Mouse (Mus musculus): ENCODE results near the gene Cisd2. TPM values are rescaled to one million over a fixed set of nuclear protein-coding genes. Genes with fewer than 3 reads are reported as not detected.

Gene Cisd2
- polyA plus RNA-seq, 1 experiment from 2014 or later, result 70.2 TPM

DNA sequence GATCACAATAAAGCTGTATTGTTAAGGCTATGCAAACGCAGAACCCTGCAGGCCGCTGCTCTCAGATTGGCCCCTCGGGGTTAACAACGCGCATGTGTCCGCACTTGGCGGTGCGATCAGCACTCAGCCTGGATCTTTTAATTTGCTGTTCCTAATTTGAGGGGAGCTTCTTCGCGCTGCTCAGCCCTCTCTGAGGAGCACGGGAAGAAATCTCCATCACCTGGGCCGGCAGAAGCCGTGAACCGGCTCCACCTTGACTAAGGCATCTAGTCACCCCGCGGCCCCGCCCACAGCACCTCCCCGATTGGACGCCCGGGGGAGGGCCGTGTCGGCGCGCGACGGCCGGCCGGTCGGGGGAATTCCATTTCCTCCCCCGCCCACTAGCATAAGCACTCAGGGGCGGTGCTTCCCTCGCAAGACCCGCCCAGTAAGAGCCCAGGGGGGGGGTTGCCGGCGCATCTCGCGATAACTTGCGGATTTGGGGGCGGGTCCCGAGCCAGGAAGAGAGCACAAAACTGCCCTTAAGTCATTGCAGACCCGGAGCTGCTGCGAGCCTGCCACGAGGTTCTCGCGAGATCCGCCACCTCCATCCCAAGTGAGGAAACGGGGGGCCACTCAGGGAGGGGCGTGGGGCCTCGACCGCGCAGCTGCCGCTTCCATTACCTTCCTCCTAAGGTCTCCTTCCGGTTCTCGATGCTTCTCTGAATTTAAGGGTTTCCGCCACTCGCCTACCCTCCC lies 14.2 kb upstream of the Cisd2 start, which contains the start of gene Ube2d3:
TSS of gene Ube2d3 (plus strand) at position 392 of the 738 bp plus-strand sequence.
- WGBS, result under 1% methylated on average over 55 of the region's 56 CpGs
- Histone ChIP-seq H3K27me3 (no peaks in the 10 kb centered on the region), H3K9me3 (no peaks in the 10 kb centered on the region), H3K9ac (peak within 1 kb of the TSS; percentile 97), H3K4me3 (peak within 1 kb of the TSS; percentile 94), H3K36me3 (0 out of 2 replicates have a peak, but pooled peaks cover 3% of the 10 kb centered on the region), H3K27ac (replicated peaks) (peak within 1 kb of the TSS; percentile 100), H3K4me2 (peak within 1 kb of the TSS; percentile 89), H3K4me1 (replicated peaks) (peaks cover 34% of the 10 kb centered on the region)
- peak; percentile 96 for ATAC-seq (ENCODE audit: low read depth)

DNA sequence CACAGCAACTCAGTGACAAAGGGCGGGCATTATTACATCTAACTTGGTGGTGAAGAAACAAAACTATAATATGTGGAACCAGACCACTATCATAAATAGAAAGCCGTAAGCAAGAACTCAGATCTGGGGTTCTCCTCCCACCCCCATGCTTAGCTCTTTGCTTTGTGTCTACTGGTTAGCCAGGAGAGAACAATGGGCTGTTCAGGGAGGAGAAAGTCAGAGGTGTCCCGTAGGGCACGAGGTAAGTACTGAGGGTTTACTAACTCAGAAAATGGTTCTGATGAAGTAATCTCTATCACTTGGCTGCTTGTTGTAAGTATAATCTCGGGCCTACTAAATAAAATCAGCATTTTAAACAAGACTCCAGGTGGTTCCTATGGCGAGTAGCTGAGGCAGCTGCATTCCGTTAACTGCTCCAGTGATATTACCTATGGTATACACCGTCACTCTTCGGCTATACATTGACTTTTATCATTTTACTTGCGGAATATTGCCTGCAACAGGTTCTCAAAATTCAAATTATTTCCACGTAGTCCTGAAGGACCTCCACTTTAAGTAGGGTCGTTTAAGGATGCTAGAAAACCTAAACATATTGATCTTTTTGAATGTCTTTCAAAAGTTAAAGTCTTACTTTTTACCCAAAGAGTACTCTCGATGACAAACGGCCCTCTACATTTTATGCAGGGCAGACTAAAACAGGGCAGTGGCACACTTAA lies 13.3 kb upstream of the Cisd2 start:
- no peak for ATAC-seq (ENCODE audit: low read depth)
- Histone ChIP-seq H3K9ac (peak overlapping the region; percentile 75), H3K27ac (replicated peaks) (peak overlapping the region; percentile 100), H3K27me3 (no peaks in the 10 kb centered on the region), H3K4me3 (peak overlapping the region; percentile 94), H3K4me1 (replicated peaks) (peaks cover 29% of the 10 kb centered on the region), H3K36me3 (0 out of 2 replicates have a peak, but pooled peaks cover 3% of the 10 kb centered on the region), H3K4me2 (peak overlapping the region; percentile 60), H3K9me3 (no peaks in the 10 kb centered on the region)
- WGBS, result 40% methylated on average over 14 of the region's 14 CpGs

- Histone ChIP-seq H3K4me1 (replicated peaks) (peaks cover 25% of the 10 kb centered on the region), H3K4me2 (peak overlapping the region; percentile 79), H3K4me3 (peak overlapping the region; percentile 57), H3K9ac (peak overlapping the region; percentile 72), H3K9me3 (no peaks in the 10 kb centered on the region), H3K36me3 (no peaks in the 10 kb centered on the region), H3K27me3 (no peaks in the 10 kb centered on the region), H3K27ac (replicated peaks) (peak overlapping the region; percentile 96)
- under 1% methylated on average over 89 of the region's 103 CpGs for WGBS
- peak; percentile 99 for ATAC-seq (ENCODE audit: low read depth)
Measured at GRCm38 (mm10) chr3:135422856-135423607, 693 bp downstream of the Cisd2 start.

DNA sequence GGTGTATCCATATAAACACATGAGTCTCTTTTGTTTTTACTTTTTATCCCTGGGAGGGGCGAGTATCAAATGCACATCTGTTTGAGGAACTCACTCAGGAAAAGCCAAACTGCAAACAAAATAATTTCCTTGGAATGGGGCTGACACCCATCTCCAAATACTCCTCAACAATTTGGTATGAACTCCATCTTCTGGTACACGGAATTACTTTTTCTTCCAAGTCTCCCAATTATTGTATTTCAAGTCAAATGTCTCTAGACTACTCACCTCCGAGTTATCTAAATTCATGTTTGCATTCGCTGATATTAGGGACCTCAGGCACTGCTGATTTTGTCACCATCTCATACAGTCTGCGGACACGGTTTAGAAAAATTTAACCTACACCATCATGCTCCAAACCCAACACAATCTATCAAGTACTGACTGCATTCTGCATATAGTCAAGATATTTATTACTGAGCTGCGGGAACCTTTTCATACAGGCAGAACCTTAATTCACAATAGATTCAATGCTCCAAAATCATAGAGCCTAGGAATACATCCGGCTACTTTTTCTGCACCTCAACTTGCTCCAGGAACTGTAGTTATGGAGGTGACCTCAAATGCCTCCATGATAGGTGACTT lies 1.4 kb downstream of the Cisd2 start:
- peak overlapping the region; percentile 72 for H3K9ac ChIP-seq
- no peaks in the 10 kb centered on the region for H3K36me3 ChIP-seq
- H3K9me3 ChIP-seq, result no peaks in the 10 kb centered on the region
- H3K27ac ChIP-seq (replicated peaks), result peak overlapping the region; percentile 96
- ATAC-seq (ENCODE audit: low read depth), result no peak; the same call in 1 of the 2 replicates
- no peaks in the 10 kb centered on the region for H3K27me3 ChIP-seq
- peak overlapping the region; percentile 62 for H3K4me2 ChIP-seq
- peak overlapping the region; percentile 57 for H3K4me3 ChIP-seq
- peaks cover 25% of the 10 kb centered on the region for H3K4me1 ChIP-seq (replicated peaks)
- 31% methylated on average over 8 of the region's 8 CpGs for WGBS

DNA sequence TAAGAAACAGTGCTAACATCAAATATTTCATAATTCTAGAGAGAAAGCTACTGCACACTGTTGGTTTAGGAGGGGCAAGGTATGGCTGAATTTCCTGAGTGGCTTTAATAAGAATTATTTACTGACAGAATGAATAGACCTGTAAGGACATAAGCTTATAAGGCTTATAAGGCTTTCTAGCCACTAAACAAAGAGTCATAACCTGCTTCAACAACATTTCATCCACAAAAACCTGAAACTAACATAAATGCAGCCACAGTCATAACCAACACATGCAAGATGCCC lies 2.5 kb downstream of the Cisd2 start:
- Histone ChIP-seq H3K36me3 (peaks cover 3% of the 10 kb centered on the region; the same call in 1 of the 2 replicates), H3K9me3 (no peaks in the 10 kb centered on the region), H3K27me3 (no peaks in the 10 kb centered on the region), H3K4me1 (replicated peaks) (peaks cover 25% of the 10 kb centered on the region), H3K9ac (0 out of 2 replicates have a peak overlapping the region, but pooled peaks have one; percentile 18), H3K4me3 (no peak overlapping the region), H3K27ac (replicated peaks) (no peak overlapping the region), H3K4me2 (no peak overlapping the region)
- no peak for ATAC-seq (ENCODE audit: low read depth)

DNA sequence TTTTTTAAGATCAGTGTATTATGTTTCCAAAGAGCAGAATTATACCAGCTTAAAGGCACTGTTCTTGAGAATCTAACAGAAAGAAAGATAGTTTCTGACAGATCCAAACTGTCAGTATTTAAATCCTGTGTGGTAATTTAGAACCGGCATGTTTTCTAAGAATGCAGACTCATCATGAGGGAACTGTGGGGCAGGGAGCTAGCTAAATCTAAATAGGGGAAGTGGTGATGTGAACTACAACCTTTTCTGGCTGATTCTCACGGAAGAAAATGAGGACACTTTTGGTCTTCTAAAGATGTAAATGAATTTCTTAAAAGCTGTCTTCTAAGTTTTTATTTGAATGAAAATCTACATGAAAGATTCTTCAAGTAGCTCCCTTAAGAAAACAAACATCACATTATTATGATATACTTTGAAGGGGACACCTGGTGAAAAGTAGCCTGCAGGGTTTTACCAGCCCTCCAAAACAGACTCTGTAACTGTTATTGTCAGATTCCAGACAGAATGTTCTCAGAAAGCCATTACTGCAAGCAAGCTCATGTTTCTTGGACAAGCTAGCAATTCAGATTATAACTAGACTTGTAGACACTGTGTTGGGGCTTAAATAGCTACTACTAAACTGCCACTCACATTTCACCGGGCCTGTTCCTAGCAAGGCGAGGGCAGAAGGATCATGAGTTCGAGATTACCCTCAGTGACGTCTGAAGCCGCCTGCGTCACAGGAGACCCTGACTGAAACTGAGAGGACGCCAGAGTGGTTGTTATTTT lies 3.0 kb downstream of the Cisd2 start:
- no peak overlapping the region for H3K4me3 ChIP-seq
- H3K27me3 ChIP-seq, result no peaks in the 10 kb centered on the region
- 0 out of 2 replicates have a peak overlapping the region, but pooled peaks have one; percentile 18 for H3K9ac ChIP-seq
- peaks cover 5% of the 10 kb centered on the region; the same call in 1 of the 2 replicates for H3K36me3 ChIP-seq
- no peaks in the 10 kb centered on the region for H3K9me3 ChIP-seq
- WGBS, result 90% methylated on average over 9 of the region's 9 CpGs
- ATAC-seq (ENCODE audit: low read depth), result no peak
- H3K4me2 ChIP-seq, result no peak overlapping the region
- H3K4me1 ChIP-seq (replicated peaks), result peaks cover 25% of the 10 kb centered on the region
- H3K27ac ChIP-seq (replicated peaks), result no peak overlapping the region

DNA sequence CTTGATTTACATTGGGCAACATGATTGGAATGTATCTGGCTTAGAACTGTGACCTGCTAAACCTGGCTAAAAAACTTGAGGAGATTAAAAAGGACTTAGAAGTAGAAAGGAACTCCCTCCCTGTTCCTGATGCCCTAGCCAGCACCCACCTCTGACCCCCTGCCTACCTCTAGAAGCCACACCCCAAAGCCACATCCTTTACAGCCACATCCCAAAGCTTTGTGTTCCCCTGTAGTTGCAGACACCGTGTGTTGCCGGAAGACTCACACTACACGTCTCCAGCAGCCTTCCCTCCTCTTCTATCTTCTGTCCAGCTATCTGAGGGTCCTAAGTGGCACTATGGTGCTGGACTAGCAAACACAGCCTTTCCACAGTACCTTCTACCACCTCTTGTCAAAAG lies 5.9 kb downstream of the Cisd2 start:
- H3K36me3 ChIP-seq, result peaks cover 5% of the 10 kb centered on the region; the same call in 1 of the 2 replicates
- H3K4me3 ChIP-seq, result no peak overlapping the region
- no peak overlapping the region for H3K27ac ChIP-seq (replicated peaks)
- WGBS, result 89% methylated on average over 3 of the region's 3 CpGs
- H3K9ac ChIP-seq, result no peak overlapping the region
- ATAC-seq (ENCODE audit: low read depth), result no peak
- no peaks in the 10 kb centered on the region for H3K9me3 ChIP-seq
- H3K27me3 ChIP-seq, result no peaks in the 10 kb centered on the region
- H3K4me1 ChIP-seq (replicated peaks), result peaks cover 29% of the 10 kb centered on the region
- no peak overlapping the region for H3K4me2 ChIP-seq

DNA sequence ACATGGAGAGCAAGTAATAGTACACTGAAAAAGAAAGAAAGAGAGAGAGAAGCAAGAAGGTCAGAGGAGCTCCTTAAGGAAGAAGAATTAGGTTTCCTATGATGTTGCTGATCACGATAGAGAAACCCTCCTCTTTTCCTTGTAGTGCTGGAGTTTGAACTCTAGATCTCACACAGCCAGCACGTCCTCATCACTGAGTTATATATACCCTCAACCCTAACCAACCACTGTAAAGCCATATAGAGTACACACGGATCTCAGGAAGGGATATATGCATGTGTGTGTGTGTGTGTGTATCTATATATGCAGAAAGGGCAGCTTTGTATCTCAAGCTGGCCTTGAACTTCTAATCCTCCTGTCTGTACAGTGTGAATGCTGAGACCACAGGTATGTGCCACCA lies 6.5 kb downstream of the Cisd2 start:
- H3K4me3 ChIP-seq, result no peak overlapping the region
- ATAC-seq (ENCODE audit: low read depth), result no peak
- 92% methylated on average over 3 of the region's 3 CpGs for WGBS
- H3K4me2 ChIP-seq, result no peak overlapping the region
- H3K4me1 ChIP-seq (replicated peaks), result peaks cover 30% of the 10 kb centered on the region
- no peaks in the 10 kb centered on the region for H3K9me3 ChIP-seq
- no peak overlapping the region for H3K9ac ChIP-seq
- peaks cover 5% of the 10 kb centered on the region; the same call in 1 of the 2 replicates for H3K36me3 ChIP-seq
- H3K27me3 ChIP-seq, result no peaks in the 10 kb centered on the region
- no peak overlapping the region for H3K27ac ChIP-seq (replicated peaks)

DNA sequence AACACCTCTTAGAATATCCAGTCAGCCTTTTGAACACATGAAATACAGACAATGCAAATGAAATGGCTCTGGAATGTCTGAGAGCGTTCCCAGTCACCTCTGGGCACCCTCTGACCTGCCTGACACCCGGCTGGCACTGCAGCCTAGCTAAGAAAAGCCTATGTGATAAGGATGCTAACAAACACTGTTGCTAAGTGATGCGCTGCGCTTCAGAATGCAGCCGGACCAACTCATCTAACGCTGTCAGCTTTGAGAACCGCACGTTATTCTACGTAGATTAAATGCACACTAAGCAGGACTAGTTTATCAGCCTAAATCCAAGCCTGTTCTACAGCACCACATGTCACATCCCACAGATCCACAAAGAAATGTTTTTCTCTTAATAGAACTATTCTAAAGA lies 11.9 kb downstream of the Cisd2 start:
- H3K4me2 ChIP-seq, result no peak overlapping the region
- WGBS, result 28% methylated on average over 9 of the region's 9 CpGs
- peaks cover 22% of the 10 kb centered on the region for H3K4me1 ChIP-seq (replicated peaks)
- ATAC-seq (ENCODE audit: low read depth), result no peak
- no peaks in the 10 kb centered on the region for H3K9me3 ChIP-seq
- H3K36me3 ChIP-seq, result peaks cover 31% of the 10 kb centered on the region
- no peak overlapping the region for H3K9ac ChIP-seq
- no peaks in the 10 kb centered on the region for H3K27me3 ChIP-seq
- H3K4me3 ChIP-seq, result no peak overlapping the region
- no peak overlapping the region for H3K27ac ChIP-seq (replicated peaks)

- ATAC-seq (ENCODE audit: low read depth), result no peak
- H3K27ac ChIP-seq (replicated peaks), result no peak overlapping the region
- no peaks in the 10 kb centered on the region for H3K27me3 ChIP-seq
- no peak overlapping the region for H3K9ac ChIP-seq
- H3K36me3 ChIP-seq, result peaks cover 32% of the 10 kb centered on the region
- H3K9me3 ChIP-seq, result no peaks in the 10 kb centered on the region
- no peak overlapping the region for H3K4me3 ChIP-seq
- H3K4me2 ChIP-seq, result no peak overlapping the region
- peaks cover 22% of the 10 kb centered on the region for H3K4me1 ChIP-seq (replicated peaks)
- 88% methylated on average over 12 of the region's 12 CpGs for WGBS
Measured at GRCm38 (mm10) chr3:135411056-135411455, 12.7 kb downstream of the Cisd2 start.

- no peak for ATAC-seq (ENCODE audit: low read depth)
- Histone ChIP-seq H3K36me3 (peaks cover 37% of the 10 kb centered on the region), H3K9ac (no peak overlapping the region), H3K27me3 (no peaks in the 10 kb centered on the region), H3K9me3 (no peaks in the 10 kb centered on the region), H3K4me2 (no peak overlapping the region), H3K4me1 (replicated peaks) (peaks cover 15% of the 10 kb centered on the region), H3K4me3 (no peak overlapping the region), H3K27ac (replicated peaks) (no peak overlapping the region)
- 96% methylated on average over 5 of the region's 5 CpGs for WGBS
Measured at GRCm38 (mm10) chr3:135409219-135409618, 14.5 kb downstream of the Cisd2 start.

Data from neural tube, embryonic 13.5 days (tissue).